Mouse (Mus musculus): ENCODE measurements around the gene Tbc1d10b.
A peak's percentile ranks its signal among the peaks of the same experiment; 100 is the strongest.

Tbc1d10b gene

DNA sequence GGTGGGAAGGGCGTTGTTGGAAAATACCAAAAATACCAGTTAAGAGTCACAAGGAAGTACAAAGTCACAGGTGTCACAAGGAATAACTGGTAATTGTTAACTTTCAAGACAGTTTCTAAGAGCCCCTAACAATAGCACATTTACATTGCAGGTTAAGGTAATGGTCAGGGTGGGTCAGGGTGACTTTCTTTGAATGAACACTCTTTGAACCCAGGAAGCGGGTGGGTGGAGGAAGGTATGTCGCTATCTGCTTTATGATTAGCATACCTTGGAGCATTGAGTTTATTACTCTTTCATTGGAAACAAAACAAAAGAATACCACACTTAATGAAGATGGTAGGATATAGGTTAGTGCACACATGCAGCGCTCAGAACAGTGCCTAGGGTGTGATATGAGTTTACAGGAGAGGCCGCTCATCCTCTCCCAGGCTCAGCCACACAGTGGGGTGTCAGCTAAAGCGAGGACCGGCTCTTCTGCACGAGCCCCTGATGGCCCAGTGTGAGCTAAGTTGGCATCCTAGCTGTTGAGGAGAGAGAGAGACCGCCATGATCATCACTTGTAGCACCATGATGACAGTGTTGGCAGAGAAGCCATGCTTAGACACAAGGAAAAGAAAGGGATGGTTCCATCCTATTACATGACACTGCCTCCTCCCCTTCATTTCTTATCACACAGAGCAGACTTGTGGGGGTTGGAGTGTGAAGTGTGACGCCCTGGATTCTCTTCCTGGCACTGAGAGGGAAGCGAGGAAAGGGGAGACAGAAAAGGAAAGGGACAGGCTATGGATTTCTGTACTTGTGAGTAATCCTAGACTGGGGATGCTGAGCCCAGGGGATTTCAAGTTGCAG, 17.1 kb upstream of the Tbc1d10b start:
- no peak for DNase-seq (ENCODE audit: extremely low spot score, low read depth, low spot score)

DNA sequence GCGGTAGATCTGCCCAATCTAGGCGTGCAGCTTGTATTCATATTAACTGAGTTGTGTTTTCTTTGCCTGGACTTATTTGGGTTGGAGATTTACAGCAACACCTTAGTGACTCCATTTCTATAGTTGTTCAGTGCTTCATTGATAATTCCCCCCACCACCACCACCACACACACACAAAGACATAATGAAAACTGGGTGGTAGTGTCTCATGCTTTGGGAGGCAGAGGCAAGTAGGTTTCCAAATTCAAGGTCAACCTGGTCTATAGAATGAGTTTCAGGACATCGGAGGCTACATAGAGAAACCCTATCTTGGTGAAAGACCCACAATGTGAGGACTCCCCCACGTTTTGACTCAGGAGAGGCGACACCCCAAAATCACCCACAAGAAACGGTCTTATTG, 16.3 kb upstream of the Tbc1d10b start:
- no peak for DNase-seq (ENCODE audit: extremely low spot score, low read depth, low spot score)

DNA sequence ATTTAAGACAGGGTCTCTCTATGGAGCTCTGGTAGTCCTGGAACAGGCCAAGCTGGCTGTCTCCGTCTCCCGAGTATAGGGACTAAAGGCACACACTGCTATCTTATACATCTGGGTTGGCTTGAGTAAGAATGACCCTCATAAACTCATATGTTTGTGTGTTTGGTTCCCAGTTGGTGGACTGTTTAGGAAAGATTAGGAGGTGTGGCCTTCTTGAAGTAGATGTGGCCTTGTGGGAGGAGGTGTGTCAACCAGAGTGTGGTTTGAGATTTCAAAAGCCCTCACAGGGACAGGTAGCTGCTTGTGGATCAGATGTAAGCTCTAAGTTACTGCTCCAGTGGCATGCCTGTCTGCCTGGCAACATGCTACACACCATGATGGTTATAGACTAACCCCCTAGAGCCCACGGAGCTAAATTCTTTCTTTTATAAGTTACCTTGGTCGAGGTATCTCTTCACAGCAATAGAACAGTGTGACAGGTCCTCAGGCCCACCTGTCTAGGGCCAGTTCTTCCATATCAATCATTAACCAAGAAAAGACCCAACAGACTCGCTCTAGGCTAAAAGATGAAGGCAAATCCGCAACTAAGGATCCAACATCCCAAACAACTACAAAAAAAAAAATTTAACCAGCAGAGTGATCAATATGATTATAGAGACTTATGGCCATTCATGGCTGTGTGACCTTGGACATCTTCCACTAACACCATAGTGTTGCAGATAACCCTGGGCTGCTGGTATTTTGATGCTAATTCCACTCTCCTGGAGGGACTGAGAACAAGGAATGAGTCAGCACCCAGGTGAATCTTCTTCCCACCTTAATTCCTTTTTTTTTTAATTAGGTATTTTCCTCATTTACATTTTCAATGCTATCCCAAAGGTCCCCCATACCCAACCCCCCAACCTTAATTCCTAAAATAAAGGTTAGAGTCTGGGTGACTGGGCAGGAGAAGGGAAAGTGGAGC, 15.5 kb upstream of the Tbc1d10b start:
- DNase-seq (ENCODE audit: extremely low spot score, low read depth, low spot score): no peak

DNA sequence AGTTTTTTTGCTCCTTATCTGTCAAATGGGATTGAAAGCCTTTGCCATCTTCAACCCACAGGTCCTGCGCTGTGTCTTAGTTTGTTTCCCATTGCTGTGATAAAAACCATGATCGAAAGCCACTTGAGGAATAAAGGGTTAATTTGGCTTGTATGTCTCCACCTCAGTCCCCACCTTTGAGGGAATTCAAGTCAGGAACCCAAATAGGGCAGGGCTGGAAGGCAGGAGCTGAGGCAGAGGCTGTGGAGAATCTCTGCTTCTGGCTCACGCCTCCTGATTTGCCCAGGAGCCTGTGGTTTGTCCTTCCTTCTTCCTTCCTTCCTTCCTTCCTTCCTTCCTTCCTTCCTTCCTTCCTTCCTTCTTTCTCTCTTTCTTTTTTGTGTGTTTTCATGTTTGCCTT, 14.8 kb upstream of the Tbc1d10b start:
- no peak for DNase-seq (ENCODE audit: extremely low spot score, low read depth, low spot score)

DNA sequence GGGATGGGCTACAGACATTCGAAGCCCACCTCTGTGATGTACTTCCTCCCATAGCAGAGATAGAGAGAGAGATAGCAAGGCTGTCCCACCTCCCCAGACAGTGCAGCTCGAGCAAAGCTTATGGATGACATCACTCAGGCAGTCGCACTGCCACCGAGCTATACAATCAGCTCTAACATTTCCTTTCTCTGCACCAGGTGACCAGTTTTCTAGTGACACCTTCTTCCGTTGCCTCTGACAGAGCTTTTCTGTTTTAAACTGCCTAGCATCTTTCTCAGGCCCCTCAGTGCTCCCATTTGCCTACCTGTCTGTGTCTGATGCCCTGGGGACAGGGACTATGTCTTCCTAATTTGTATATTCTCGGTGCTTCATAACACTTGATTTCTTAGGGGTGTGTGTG, 12.2 kb upstream of the Tbc1d10b start:
- no peak for DNase-seq (ENCODE audit: extremely low spot score, low read depth, low spot score)

DNA sequence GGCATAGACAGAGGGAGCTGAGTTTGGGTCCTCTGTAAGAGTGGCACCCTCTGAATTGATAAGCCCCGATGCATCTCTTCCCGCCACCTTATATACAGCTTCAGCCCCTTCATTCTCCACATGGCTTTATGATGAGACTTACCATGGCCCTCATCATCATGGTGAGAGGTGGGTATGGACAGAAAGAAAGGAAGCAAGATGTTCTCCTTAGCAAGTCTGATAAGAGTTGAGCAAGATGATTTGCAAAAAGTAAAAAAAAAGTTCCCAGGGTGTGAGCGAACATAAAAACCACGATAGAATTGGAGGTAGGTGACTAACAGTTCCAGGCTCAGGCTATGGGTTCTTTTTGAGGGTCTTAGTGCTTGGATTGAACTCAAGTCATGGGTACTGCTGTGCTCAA, 10.4 kb upstream of the Tbc1d10b start:
- DNase-seq (ENCODE audit: extremely low spot score, low read depth, low spot score): no peak

DNA sequence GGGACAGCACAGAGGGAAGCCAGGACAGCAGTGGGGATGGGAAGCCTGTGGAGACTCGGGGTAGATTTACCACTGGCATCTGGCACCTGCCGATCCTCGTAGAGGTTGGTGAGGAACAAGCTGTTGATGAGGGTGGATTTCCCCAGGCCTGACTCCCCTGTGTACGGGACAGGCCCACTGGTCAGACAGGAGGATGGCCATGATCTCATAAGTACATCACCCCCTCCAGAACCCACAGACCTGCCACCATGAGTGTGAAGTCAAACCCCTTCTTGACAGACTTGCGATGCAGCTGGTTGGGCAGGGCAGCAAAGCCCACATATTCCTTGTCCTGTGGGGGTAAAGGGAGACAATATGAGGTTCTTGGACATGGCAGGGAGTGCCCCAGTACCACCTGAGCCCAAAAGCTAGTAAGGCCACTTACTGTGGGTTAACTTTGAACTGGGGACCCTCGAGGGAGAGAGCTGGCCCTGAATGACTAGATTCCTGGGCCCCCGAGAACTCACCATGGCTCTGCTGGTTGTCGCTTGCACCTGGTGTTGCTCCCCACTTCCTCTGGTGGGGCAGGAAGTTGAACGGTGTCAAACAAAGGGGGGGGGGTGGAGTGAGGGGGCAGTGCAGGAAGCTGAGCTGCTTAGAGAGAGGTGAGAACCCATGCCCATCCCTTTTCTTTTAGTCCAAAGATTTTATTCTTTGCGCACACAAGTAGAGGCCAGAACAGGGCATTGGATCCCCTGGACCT, 9.8 kb upstream of the Tbc1d10b start:
- no peak for DNase-seq (ENCODE audit: extremely low spot score, low read depth, low spot score)

DNA sequence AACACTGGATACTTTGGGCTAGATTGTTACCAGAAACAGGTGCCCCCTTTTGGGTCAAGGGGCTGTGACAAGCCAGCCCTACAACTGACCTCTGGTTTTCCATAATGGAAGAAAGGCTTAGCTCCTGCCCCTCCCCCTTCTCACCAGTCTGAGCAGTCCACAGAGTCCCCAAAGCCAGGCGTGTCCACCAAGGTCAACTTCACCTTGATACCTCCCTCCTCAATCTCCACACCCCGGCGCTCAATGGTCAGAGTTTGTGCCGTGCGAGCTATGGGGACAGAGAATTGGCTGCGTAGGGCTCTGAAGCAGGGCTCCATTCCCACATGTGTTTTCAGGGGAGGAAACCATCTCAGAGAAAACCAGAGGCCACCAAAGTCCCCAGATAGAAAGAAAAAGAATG, 9.2 kb upstream of the Tbc1d10b start:
- DNase-seq (ENCODE audit: extremely low spot score, low read depth, low spot score): no peak

DNA sequence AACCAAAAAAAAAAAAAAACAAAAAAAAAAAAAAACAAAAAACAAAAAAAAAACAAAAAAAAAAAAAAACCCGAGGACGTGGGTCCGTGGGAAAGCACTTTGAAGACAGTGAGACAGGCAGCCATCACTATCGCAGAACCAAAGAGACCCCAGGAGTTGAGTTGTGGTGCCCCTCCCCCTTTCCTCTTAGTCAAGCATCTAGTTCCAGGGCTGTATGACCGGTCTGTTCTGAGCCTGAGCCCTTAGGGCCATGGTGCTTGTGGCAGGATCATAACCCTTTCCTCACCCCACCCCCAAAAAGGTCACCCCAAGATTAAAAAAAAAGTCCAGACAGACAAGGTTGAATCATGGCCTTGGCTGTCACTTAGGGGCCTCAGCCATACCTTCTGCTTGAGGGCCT, 8.0 kb upstream of the Tbc1d10b start:
- DNase-seq (ENCODE audit: extremely low spot score, low read depth, low spot score): no peak

DNA sequence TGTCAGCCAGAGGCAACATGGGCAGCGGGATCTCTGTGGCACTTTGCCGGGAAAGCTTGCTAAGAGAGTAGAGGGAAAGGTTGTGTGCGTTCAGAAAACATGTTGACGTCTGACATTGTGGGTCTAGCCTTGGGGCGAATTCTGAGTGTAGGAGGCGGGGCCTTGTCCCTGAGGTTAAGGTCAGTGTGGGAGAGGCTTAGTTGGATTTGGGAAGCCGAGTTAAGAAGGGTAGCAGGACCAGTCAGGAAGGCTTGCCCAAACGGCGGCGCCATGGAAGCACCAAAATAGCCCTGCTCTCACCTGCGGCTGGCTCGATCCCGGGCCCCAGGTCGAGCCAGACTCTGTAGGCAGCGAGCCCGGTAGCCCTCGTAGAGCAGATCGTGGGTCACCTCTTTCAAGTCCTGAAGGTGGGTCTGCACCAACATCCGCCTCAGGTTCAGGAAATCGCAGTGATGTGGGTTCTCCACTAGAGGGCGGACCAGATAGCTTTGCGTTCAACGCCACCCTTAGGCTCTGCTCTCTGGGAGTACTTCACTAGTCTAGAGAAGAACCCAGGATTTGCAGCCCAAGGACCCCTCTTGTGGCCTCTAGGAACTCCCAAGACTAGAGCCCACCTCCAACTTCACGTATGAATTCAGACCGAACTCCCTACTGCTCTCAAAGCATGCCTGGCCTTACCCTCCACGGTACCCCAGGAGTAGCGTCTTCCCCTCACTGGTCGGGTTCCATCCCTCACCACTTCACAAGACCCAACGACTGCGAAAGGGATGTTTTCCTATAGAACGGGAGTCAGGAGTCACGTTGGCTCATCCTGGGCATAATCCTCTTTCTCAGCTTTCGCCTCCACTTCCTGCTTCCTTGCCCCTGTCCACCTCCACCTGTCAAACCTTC, 7.0 kb upstream of the Tbc1d10b start:
- DNase-seq (ENCODE audit: extremely low spot score, low read depth, low spot score): no peak

DNA sequence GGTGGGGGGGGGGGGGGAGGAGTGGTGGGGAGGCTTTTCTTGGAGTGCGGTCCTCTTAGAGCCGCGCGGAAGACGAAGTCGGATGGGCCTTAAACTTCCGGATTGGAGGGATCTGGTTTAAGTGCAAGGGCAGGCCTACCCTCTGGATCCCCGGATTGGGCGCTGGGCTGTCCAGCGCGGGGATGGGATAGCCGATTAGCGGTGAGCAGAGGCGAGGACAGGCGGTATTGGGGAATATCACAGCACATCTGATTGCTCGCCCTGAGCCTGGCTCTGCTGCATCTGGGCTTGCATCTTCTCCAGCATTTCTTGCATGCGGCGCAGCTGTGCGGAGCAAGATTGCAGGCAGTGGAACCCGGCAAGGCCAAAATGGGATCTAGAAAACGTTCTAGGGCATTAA, 6.3 kb upstream of the Tbc1d10b start:
- no peak for DNase-seq (ENCODE audit: extremely low spot score, low read depth, low spot score)

DNA sequence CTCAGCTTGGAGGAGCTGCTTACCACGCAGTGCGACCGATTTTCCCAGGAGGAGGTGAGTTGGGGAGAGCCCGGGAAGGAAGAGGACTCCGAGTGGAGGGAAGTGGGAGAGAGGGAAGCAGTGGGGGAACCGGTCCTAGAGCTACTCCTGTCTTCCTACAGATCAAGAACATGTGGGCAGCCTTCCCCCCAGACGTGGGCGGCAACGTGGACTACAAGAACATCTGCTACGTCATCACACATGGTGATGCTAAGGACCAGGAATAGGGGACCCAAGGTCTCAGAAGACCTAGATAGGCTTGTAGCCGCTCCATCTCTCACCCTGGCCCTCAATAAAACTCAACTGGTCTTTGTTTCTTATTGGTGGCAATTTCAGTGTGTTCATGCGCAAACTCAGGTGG, 5.7 kb upstream of the Tbc1d10b start:
- no peak for DNase-seq (ENCODE audit: extremely low spot score, low read depth, low spot score)

DNA sequence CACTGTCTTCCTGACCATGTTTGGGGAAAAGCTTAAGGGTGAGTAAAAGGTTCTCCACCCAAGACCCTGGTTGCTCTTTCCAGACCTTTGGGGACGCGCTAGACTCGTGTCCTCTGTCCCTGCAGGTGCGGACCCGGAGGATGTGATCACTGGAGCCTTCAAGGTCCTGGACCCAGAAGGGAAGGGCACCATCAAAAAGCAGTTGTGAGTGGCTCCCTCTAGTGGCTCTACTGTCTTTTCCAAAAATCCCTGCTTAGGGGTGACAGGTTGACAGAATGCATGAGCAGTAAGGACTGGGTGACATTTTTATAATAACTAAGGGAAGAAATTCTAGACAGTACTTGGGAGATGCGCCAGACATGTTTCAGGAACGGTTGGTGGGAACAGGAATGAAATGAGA, 5.2 kb upstream of the Tbc1d10b start:
- DNase-seq (ENCODE audit: extremely low spot score, low read depth, low spot score): no peak

DNA sequence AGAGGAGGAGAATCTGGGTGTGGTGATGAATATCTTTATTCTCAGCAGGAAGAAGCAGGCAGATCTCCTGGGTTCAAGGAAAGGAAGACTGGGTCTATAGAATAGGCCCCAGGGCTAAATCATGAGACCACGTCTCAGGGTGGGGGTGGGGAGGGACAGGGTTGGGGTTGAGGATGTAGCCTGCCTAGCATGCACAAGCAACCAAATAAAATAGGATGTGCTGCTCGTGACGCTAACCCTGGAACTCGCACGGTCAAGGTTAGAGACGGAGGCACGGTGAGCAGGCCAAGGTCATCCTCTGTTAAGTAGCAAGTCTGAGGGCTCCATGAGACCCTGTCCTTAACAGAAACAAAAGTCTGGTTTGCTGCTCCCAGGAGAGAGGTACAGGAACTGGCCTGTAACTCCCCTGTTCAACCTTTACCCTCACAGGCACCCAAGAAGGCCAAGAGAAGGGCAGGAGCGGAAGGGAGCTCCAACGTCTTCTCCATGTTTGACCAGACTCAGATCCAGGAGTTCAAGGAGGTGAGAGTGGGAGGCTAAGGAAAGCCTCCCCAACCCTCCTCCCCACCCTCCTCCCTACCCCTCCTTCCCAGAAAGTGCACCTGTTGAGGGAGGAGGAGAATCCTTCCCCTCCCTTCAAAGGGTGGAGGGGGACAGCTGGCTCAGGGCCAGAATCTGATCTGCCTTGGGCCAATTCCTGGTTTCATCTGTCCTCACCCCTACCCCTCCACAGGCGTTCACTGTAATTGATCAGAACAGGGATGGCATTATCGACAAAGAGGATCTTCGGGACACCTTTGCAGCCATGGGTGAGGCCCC, 4.4 kb upstream of the Tbc1d10b start:
- DNase-seq (ENCODE audit: extremely low spot score, low read depth, low spot score): no peak

DNA sequence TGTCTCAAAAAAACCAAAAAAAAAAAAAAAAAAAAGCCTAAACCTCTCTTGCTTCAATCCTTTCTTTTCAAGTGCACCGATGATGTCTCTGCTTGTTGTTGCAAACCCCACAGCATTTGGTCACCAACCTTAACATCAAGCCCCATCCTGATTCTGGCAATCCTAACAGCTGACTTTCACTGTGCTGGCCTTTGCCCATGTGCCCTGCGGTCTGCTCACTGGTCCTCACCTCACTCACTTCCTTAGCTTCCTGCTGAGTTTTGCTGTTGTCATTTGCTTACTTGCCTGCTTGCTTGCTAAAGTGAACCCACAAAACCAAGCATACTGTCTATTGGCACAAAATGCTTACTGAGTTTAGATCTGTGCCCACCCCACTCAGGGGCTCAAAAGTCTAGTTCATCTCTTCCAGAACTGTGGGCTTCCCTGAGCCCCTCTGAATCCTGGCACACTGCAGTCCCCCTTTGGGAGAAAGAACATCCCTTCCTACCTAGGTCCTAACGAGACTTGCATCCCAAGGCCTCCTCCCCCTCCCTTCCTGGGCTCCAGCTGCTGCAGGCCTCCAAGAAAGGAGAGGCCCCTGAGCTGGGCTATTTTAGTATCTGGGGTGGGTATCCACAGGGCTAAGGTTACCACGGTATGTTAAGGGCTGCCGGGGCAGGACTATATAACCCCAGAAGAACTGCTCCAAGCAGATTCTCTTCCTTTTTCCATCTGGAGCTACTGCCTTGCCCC, 2.9 kb upstream of the Tbc1d10b start:
- DNase-seq (ENCODE audit: extremely low spot score, low read depth, low spot score): no peak

DNA sequence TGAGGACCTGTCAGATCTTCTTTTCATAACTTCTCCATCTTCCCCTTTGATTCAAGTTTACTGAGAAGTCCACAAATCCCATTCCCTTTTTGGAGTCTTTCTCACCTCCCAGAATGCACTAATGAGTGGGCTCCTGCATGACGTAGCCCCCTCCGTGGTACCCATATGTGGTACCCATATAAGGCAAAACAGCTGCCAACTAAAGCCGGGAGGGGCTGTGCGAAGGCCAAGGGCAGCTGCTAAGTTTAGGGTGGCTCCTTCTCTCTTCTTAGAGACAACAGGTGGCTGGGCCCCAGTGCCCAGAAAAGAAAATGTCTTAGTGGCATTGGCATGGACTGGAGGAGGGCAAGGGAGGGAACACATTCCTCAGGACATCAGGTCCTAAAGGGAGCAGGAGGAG, 2.0 kb upstream of the Tbc1d10b start:
- DNase-seq (ENCODE audit: extremely low spot score, low read depth, low spot score): no peak

DNA sequence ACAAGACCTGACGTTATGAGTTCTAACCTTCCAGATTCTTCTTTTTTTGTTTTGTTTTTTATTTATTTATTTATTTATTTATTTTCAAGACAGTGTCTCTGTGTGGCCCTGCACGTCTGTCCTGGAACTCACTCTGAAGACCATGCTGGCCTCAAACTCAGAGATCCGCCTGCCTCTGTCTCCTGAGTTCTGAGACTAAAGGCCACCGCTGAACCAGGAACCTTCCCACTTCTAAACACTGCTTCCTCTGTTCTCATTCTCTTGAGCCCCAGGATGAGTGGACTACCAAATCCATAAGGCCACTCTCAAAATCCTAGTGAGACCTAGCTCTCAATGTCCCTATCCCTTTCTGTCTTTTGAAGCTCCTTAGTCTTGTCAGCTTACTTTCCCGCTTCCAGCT, 1.6 kb upstream of the Tbc1d10b start:
- no peak for DNase-seq (ENCODE audit: extremely low spot score, low read depth, low spot score)

DNA sequence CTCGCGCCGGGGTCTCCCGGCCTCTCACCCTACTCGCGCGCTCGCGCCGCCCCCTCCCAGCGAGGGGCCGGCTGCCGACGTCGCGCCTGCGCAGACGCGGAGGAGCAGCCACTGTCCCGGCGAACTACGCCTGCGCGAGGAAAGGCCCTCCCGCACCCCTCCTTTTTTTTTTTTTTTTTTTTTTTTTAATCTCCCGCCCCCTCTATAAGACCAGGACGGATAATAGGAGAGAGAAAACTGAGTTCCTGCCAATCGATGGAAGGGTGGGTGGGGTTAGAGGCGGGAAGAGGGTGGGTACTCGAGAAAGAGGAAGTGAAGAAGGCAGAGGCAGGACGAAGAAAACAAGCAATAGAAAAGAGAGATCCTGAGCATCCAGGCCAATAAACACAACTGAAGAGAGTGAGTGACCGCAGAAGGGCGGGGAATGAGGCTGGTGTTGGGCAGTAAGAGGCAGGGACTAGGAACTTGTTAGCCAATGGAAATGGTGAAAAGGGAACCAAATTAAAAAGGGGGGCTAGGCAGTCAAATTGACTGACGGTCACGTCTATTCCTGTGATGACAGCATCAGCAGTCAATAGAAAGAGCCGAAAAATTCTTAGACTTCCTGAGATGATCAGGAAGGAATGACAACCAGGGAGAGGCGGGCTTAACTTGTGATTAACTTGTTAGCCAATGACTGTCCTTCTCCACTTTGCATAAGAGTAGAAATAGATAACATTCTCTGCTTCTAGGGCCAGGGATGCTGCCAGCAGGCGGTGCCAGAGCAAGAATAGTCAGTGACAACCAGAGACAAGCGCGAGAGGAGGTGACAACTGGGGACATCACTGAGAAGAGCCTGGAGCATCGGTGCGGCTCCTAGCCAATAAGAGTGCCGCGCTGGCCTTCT, 528 bp upstream of the Tbc1d10b start, which contains the start of gene Mylpf:
TSS of gene Mylpf (plus strand) at position 338 of the 886 bp plus-strand sequence.
- DNase-seq (ENCODE audit: extremely low spot score, low read depth, low spot score): peak; percentile 87
